Mouse (Mus musculus) MEL (cell line): ENCODE data around the gene Erg. TPM values are rescaled to one million over a fixed set of nuclear protein-coding genes. Genes with fewer than 3 reads are reported as not detected.

Experiments
- DNase-seq: peaks from one replicate; pipeline ENCODE4 v3.0.0; 2011; ENCODE audit warnings: low read depth, low spot score
- H3K27ac ChIP-seq: 2 replicates; pipeline ENCODE4 v1.5.1; 2012; ENCODE audit warnings: low read depth, mild to moderate bottlenecking, control low read depth, low read length, moderate library complexity; ENCODE audit not compliant: control insufficient read depth
- H3K27me3 ChIP-seq, 2 experiments: fragments of 150-350 bp in 1 of 2; sonication (generic) in 1 of 2; 2 replicates each; pipeline ENCODE4 v1.6.1; 2012; ENCODE audit warnings: low read length in 2 of 2, mild to moderate bottlenecking in 2 of 2, improper control_type of control experiment in 1 of 2, moderate library complexity in 1 of 2; ENCODE audit not compliant: insufficient read depth in 2 of 2, control insufficient read depth in 1 of 2
- H3K36me3 ChIP-seq, 2 experiments: 2 replicates each; pipeline ENCODE4 v1.6.1; 2012 to 2014; ENCODE audit warnings: low read length in 2 of 2, improper control_type of control experiment in 1 of 2, inconsistent platforms in 1 of 2, mild to moderate bottlenecking in 1 of 2; ENCODE audit not compliant: insufficient read depth in 2 of 2, control insufficient read depth in 1 of 2
- H3K4me1 ChIP-seq, 2 experiments: fragments of 150-350 bp in 1 of 2; sonication (generic) in 1 of 2; 2 replicates each; pipeline ENCODE4 v1.6.1; 2012; ENCODE audit warnings: low read length in 2 of 2, improper control_type of control experiment in 1 of 2, mild to moderate bottlenecking in 1 of 2; ENCODE audit not compliant: insufficient read depth in 2 of 2, control insufficient read depth in 1 of 2
- H3K4me3 ChIP-seq, 2 experiments: fragments of 150-350 bp in 1 of 2; sonication (generic) in 1 of 2; 2 replicates each; pipeline ENCODE4 v1.5.1; 2012; ENCODE audit warnings: low read depth in 2 of 2, low read length in 2 of 2, mild to moderate bottlenecking in 2 of 2, moderate library complexity in 2 of 2, control low read depth in 1 of 2, improper control_type of control experiment in 1 of 2; ENCODE audit not compliant: control insufficient read depth in 1 of 2, insufficient read depth in 1 of 2
- H3K79me2 ChIP-seq: 2 replicates; pipeline ENCODE4 v1.6.1; 2012; ENCODE audit warnings: mild to moderate bottlenecking, low read length, moderate library complexity; ENCODE audit not compliant: control insufficient read depth, poor library complexity, insufficient read depth
- H3K9ac ChIP-seq: 2 replicates; pipeline ENCODE4 v1.6.1; 2012; ENCODE audit warnings: low read depth, mild to moderate bottlenecking, control low read depth, low read length, moderate library complexity; ENCODE audit not compliant: control insufficient read depth, poor library complexity, severe bottlenecking
- H3K9me3 ChIP-seq: fragments of 150-350 bp; sonication (generic); replicated peaks from 2 replicates; pipeline ENCODE4 v1.6.1; 2012; ENCODE audit warnings: mild to moderate bottlenecking, low read length, improper control_type of control experiment, moderate library complexity; ENCODE audit not compliant: insufficient read depth
- BHLHE40 ChIP-seq: IDR thresholded peaks from 2 replicates; pipeline ENCODE4 v1.6.1; 2012; ENCODE audit warnings: low read depth, mild to moderate bottlenecking, inconsistent platforms, low read length, improper control_type of control experiment, borderline replicate concordance
- CHD1 ChIP-seq: IDR thresholded peaks from 2 replicates; pipeline ENCODE4 v1.6.1; 2012; ENCODE audit warnings: low read depth, mild to moderate bottlenecking, inconsistent platforms, low read length, improper control_type of control experiment
- CHD2 ChIP-seq: IDR thresholded peaks from 2 replicates; pipeline ENCODE4 v1.6.1; 2011; ENCODE audit warnings: low read length, improper control_type of control experiment
- CTCF ChIP-seq, 3 experiments: IDR thresholded peaks in 2 of 3; conservative IDR thresholded peaks in 1 of 3; 2 replicates each; pipeline ENCODE4 v1.5.1; 2011 to 2012; ENCODE audit warnings: low read length in 3 of 3, low read depth in 2 of 3, mild to moderate bottlenecking in 2 of 3, improper control_type of control experiment in 1 of 3, inconsistent platforms in 1 of 3, mixed read lengths in 1 of 3, moderate library complexity in 1 of 3; ENCODE audit not compliant: control insufficient read depth in 1 of 3, insufficient read depth in 1 of 3, poor library complexity in 1 of 3, severe bottlenecking in 1 of 3
- E2F4 ChIP-seq: IDR thresholded peaks from 2 replicates; pipeline ENCODE4 v1.6.1; 2011; ENCODE audit warnings: low read depth, low read length, improper control_type of control experiment, borderline replicate concordance
- ELF1 ChIP-seq: IDR thresholded peaks from 2 replicates; pipeline ENCODE4 v1.6.1; 2014; ENCODE audit warnings: low read depth, mild to moderate bottlenecking, inconsistent platforms, low read length, improper control_type of control experiment, moderate library complexity
- GABPA ChIP-seq: IDR thresholded peaks from 2 replicates; pipeline ENCODE4 v1.6.1; 2012; ENCODE audit warnings: low read depth, mild to moderate bottlenecking, inconsistent platforms, low read length, improper control_type of control experiment, moderate library complexity
- HCFC1 ChIP-seq: IDR thresholded peaks from 2 replicates; pipeline ENCODE4 v1.6.1; 2012; ENCODE audit warnings: low read depth, mild to moderate bottlenecking, inconsistent platforms, low read length, improper control_type of control experiment, moderate library complexity
- KAT2A ChIP-seq: conservative IDR thresholded peaks from 2 replicates; pipeline ENCODE4 v1.6.1; 2012; ENCODE audit warnings: low read depth, low read length, improper control_type of control experiment, inconsistent platforms
- MAFK ChIP-seq: IDR thresholded peaks from 2 replicates; pipeline ENCODE4 v1.6.1; 2011; ENCODE audit warnings: low read depth, mild to moderate bottlenecking, low read length, improper control_type of control experiment, borderline replicate concordance
- MAX ChIP-seq: IDR thresholded peaks from 2 replicates; pipeline ENCODE4 v1.6.1; 2011; ENCODE audit warnings: low read length, improper control_type of control experiment
- MAZ ChIP-seq: IDR thresholded peaks from 2 replicates; pipeline ENCODE4 v1.6.1; 2012; ENCODE audit warnings: low read depth, mild to moderate bottlenecking, inconsistent platforms, low read length, improper control_type of control experiment
- MXI1 ChIP-seq: IDR thresholded peaks from 2 replicates; pipeline ENCODE4 v1.6.1; 2011; ENCODE audit warnings: mild to moderate bottlenecking, low read depth, low read length, improper control_type of control experiment
- MYB ChIP-seq: IDR thresholded peaks from 2 replicates; pipeline ENCODE4 v1.6.1; 2011; ENCODE audit warnings: mild to moderate bottlenecking, low read depth, low read length, improper control_type of control experiment
- MYC ChIP-seq: IDR thresholded peaks from 2 replicates; pipeline ENCODE4 v1.6.1; 2011; ENCODE audit warnings: low read depth, mild to moderate bottlenecking, low read length, improper control_type of control experiment, moderate library complexity
- NELFE ChIP-seq: IDR thresholded peaks from 2 replicates; pipeline ENCODE4 v1.6.1; 2011; ENCODE audit warnings: low read depth, low read length, improper control_type of control experiment
- NRF1 ChIP-seq: IDR thresholded peaks from 2 replicates; pipeline ENCODE4 v1.6.1; 2014; ENCODE audit warnings: low read depth, mild to moderate bottlenecking, inconsistent platforms, low read length, improper control_type of control experiment, moderate library complexity; ENCODE audit not compliant: poor library complexity, insufficient read depth, severe bottlenecking
- POLR2A ChIP-seq, 2 experiments: IDR thresholded peaks; 2 replicates each; pipeline ENCODE4 v1.6.1; 2011 to 2012; ENCODE audit warnings: low read length in 2 of 2, mild to moderate bottlenecking in 2 of 2, control low read depth in 1 of 2, improper control_type of control experiment in 1 of 2, low read depth in 1 of 2, moderate library complexity in 1 of 2; ENCODE audit not compliant: control insufficient read depth in 1 of 2, insufficient read depth in 1 of 2, poor library complexity in 1 of 2
- POLR2AphosphoS2 ChIP-seq: IDR thresholded peaks from 2 replicates; pipeline ENCODE4 v1.6.1; 2011; ENCODE audit warnings: low read length, improper control_type of control experiment
- POLR2AphosphoS5 ChIP-seq: IDR thresholded peaks from 2 replicates; pipeline ENCODE4 v1.6.1; 2012; ENCODE audit warnings: low read depth, borderline replicate concordance, mild to moderate bottlenecking, inconsistent platforms, low read length, moderate library complexity, mixed read lengths
- SIN3A ChIP-seq: IDR thresholded peaks from 2 replicates; pipeline ENCODE4 v1.6.1; 2012; ENCODE audit warnings: low read length, improper control_type of control experiment, inconsistent platforms
- TAL1 ChIP-seq: IDR thresholded peaks from 2 replicates; pipeline ENCODE4 v1.6.1; 2012; ENCODE audit warnings: mild to moderate bottlenecking, inconsistent platforms, low read length, moderate library complexity, mixed read lengths
- TBP ChIP-seq: IDR thresholded peaks from 2 replicates; pipeline ENCODE4 v1.8.0; 2011; ENCODE audit warnings: low read depth, low read length, improper control_type of control experiment
- TCF12 ChIP-seq: IDR thresholded peaks from 2 replicates; pipeline ENCODE4 v1.6.1; 2014; ENCODE audit warnings: low read depth, mild to moderate bottlenecking, inconsistent platforms, low read length, improper control_type of control experiment, moderate library complexity
- UBTF ChIP-seq: IDR thresholded peaks from 2 replicates; pipeline ENCODE4 v1.6.1; 2012; ENCODE audit warnings: low read depth, mild to moderate bottlenecking, inconsistent platforms, low read length, improper control_type of control experiment, moderate library complexity, borderline replicate concordance; ENCODE audit not compliant: insufficient read depth
- ZKSCAN1 ChIP-seq: IDR thresholded peaks from 2 replicates; pipeline ENCODE4 v1.6.1; 2012; ENCODE audit warnings: low read depth, mild to moderate bottlenecking, inconsistent platforms, low read length, improper control_type of control experiment, moderate library complexity
- ZNF384 ChIP-seq: IDR thresholded peaks from 2 replicates; pipeline ENCODE4 v1.6.1; 2012; ENCODE audit warnings: low read depth, mild to moderate bottlenecking, inconsistent platforms, low read length, improper control_type of control experiment
- polyA plus RNA-seq, 2 experiments: library from polyadenylated mRNA; stranded (reverse) in 1 of 2; unstranded in 1 of 2; fragments of >175 nt in 1 of 2; fragments of >200 nt in 1 of 2; gene quantifications; 2 replicates each; pipeline versions ENCODE4 v1.2.1 to v1.2.4; 2012; ENCODE audit warnings: low replicate concordance in 2 of 2, low read depth in 1 of 2; ENCODE audit not compliant: insufficient read length in 2 of 2, insufficient read depth in 1 of 2, missing spikeins in 1 of 2
- total RNA-seq: library from RNA; depleted of rRNA; stranded (reverse); fragments of 300-350 nt; gene quantifications from 2 replicates; pipeline ENCODE4 v1.2.3, GENCODE M21; 2012

Erg gene
- total and polyA plus RNA-seq, 3 experiments: 0.11 to 0.27 TPM; not detected in 1

DNA sequence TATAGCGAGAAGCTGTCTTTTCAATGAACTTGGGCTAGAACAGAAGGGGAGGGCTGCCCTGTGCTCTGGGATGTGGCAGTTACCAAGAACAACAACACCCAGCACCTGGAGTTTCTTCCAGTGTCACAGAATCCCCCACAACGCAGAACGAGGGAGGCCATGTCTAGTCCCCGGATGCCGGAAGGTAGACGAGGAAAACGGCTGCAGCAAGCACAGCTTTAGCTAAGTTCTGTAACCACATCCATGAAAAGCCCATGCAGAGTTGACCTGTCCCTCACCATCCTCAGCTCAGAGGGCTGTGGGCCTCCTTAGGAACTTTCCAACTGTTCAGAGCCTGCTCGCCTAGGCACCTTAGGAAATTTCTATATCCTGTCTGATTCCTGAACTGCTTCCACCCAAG lies 130.5 kb downstream of the Erg start:
- H3K27me3 ChIP-seq: peaks cover 2 to 4% of the 10 kb centered on the region in 2 experiments
- H3K27ac ChIP-seq: no peak overlapping the region
- H3K79me2 ChIP-seq: no peaks in the 10 kb centered on the region
- H3K9me3 ChIP-seq: no peaks in the 10 kb centered on the region
- H3K9ac ChIP-seq: no peak overlapping the region
- DNase-seq: no peak
- TF ChIP-seq UBTF (no peak), NRF1 (no peak), ELF1 (no peak), TCF12 (no peak), NELFE (no peak), MAX (no peak), GABPA (no peak), POLR2A (IDR thresholded peaks at IDR 0.05; ENCODE audit: control insufficient read depth in 1 of 2, insufficient read depth in 1 of 2, low read depth in 1 of 2, low read length in 2 of 2, poor library complexity in 1 of 2) (no peak), ZNF384 (no peak), POLR2AphosphoS2 (no peak), MYC (no peak), CHD2 (no peak), E2F4 (no peak)
- no peak overlapping the region for H3K4me3 ChIP-seq
- H3K36me3 ChIP-seq: no peaks in the 10 kb centered on the region
- H3K4me1 ChIP-seq: no peaks in the 10 kb centered on the region

DNA sequence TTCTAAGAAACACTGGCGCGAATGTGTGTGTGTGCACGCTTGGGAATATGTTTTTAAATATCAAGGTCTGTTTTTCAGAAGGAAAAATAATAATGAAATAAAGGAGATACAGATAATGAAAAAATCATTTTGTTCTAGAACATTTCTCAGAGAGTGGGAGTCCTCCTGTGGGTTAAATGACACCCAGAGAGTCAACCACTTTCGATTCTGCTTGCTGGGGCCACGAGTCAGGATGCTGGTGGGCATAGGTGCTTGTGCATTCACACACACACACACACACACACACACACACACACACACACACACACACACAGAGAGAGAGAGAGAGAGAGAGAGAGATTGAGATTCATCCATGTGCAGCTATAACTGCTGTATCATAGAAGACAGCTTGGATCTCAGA lies 130.9 kb downstream of the Erg start:
- no peak overlapping the region for H3K4me3 ChIP-seq
- no peak overlapping the region for H3K9ac ChIP-seq
- no peak for DNase-seq
- TF ChIP-seq SIN3A: no peak
- TF ChIP-seq MAFK: no peak
- TF ChIP-seq ELF1: no peak
- TF ChIP-seq ZKSCAN1: no peak
- no peak for TF ChIP-seq UBTF
- TF ChIP-seq CTCF (IDR thresholded peaks at IDR 0.05 in 2 of 3, conservative IDR thresholded peaks at IDR 0.05 in 1 of 3; ENCODE audit: control insufficient read depth in 1 of 3, insufficient read depth in 1 of 3, low read depth in 2 of 3, low read length in 3 of 3, poor library complexity in 1 of 3, severe bottlenecking in 1 of 3): no peak
- TF ChIP-seq NELFE: no peak
- TF ChIP-seq MAZ: no peak
- no peak for TF ChIP-seq MAX
- no peak for TF ChIP-seq TBP
- no peak for TF ChIP-seq MYB
- no peak for TF ChIP-seq MXI1
- no peak for TF ChIP-seq TAL1
- TF ChIP-seq POLR2AphosphoS5: no peak
- TF ChIP-seq HCFC1: no peak
- TF ChIP-seq KAT2A: no peak
- no peak for TF ChIP-seq TCF12
- TF ChIP-seq BHLHE40: no peak
- no peak for TF ChIP-seq CHD1
- TF ChIP-seq, all 39 proteins: peak for 0
- Histone ChIP-seq H3K79me2 (no peaks in the 10 kb centered on the region), H3K27me3 (peaks cover 2 to 4% of the 10 kb centered on the region in 2 experiments), H3K27ac (no peak overlapping the region), H3K9me3 (no peaks in the 10 kb centered on the region), H3K4me1 (no peaks in the 10 kb centered on the region), H3K36me3 (no peaks in the 10 kb centered on the region)
